Mouse (Mus musculus): ENCODE data around the gene Gm20843.
"Not testable (repeated sequence)": the region's sequence is repeated elsewhere in the genome, so short reads cannot be mapped to it uniquely, and the experiment has no call there.

The Gm20843 gene

DNA sequence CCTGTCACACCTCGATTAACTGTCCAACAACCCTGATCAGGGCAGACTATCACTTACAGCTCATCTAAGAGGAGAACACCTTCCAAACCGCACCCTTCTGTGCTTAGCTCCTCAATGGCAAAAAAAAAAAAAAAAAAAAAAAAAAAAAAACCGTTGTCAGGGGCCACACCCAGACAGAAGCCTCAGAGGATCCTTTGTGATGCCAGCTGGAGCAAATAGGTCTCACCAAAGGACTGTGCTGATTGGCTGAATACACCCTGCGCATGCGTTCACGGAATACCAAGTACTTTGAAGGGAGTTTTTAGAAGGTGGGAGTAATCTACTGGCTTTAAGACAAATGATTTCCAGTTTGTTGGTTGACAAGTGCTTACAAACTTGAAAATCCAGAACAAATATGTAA lies at the start of gene Gm20843:
Gene Gm20843, minus strand, starts transcription at position 101 of the 400 bp plus-strand sequence.
- not testable (repeated sequence) for DNase-seq
